Mouse (Mus musculus) liver, postnatal 0 days (tissue): ENCODE results near the gene Adipoq.

Source experiments
- CTCF ChIP-seq: sonication (generic); IDR thresholded peaks from 2 replicates; pipeline ENCODE4 v1.5.1; 2016; ENCODE audit warnings: antibody characterized with exemption, low read depth
- EP300 ChIP-seq: IDR thresholded peaks from 2 replicates; pipeline ENCODE4 v1.6.1; 2016; ENCODE audit warnings: antibody characterized with exemption, low read depth, mild to moderate bottlenecking

GRCm38 (mm10) chr16:23177856-23178255 is 31.5 kb downstream of the Adipoq start:
- no peak for TF ChIP-seq EP300
- TF ChIP-seq CTCF, result no peak
